Comparison of ENCODE assay signal across 9 mouse cellular contexts in genomic region chr7:100848744-100849143, GRCm38 (mm10). TPM values are rescaled to one million over a fixed set of nuclear protein-coding genes. Genes with fewer than 3 reads are reported as not detected.
DNase-seq lines count a peak whose midpoint lies in the region; ATAC-seq lines count a peak whose summit lies in the region.
"Had no signal": no experiment of that assay in that cellular context is flagged by ENCODE, and none has a peak within 500 bp of the region (broad histone marks: within the 10 kb centered on the region; RNA-seq: fewer than 3 reads in every experiment).

No protein-coding gene starts in this region.

- H3K9me3 ChIP-seq in liver, embryonic 11.5 days (ENCODE audit: control insufficient read depth, low read length), result no peaks in the 10 kb centered on the region
- no peaks in the 10 kb centered on the region for H3K9me3 ChIP-seq in liver, embryonic 12.5 days (replicated peaks)

- no peak overlapping the region for H3K4me3 ChIP-seq in liver, embryonic 11.5 days (ENCODE audit: low read depth, low read length)
- no peak overlapping the region for H3K4me3 ChIP-seq in liver, embryonic 12.5 days
- H3K4me3 ChIP-seq: erythroblast, embryonic 14.5 days had no signal

- H3K27me3 ChIP-seq in liver, embryonic 11.5 days (replicated peaks; ENCODE audit: control insufficient read depth, insufficient read depth, low read length), result no peaks in the 10 kb centered on the region
- H3K27me3 ChIP-seq in liver, embryonic 12.5 days (replicated peaks), result no peaks in the 10 kb centered on the region

- WGBS in liver, embryonic 11.5 days, result 49% methylated on average over 6 of the region's 6 CpGs
- 48% methylated on average over 6 of the region's 6 CpGs for WGBS in liver, embryonic 12.5 days (ENCODE audit: insufficient replicate concordance)

- H3K4me1 ChIP-seq in liver, embryonic 11.5 days (replicated peaks; ENCODE audit: control insufficient read depth, insufficient read depth, low read length), result peaks cover 43% of the 10 kb centered on the region
- peaks cover 73% of the 10 kb centered on the region for H3K4me1 ChIP-seq in liver, embryonic 12.5 days

- peak; percentile 78 for DNase-seq in liver
- DNase-seq in liver, embryonic 11.5 days (ENCODE audit: low spot score), result no peak
- peak; percentile 83 for DNase-seq in ZHBTc4 (ENCODE audit: low read depth, low spot score)
- peak; percentile 82 for DNase-seq in embryo, embryonic 10 days (ENCODE audit: low spot score)
- peak; percentile 82 for DNase-seq in kidney, adult 9 months
- DNase-seq in retina, postnatal 1 day, result peak; percentile 77
- DNase-seq in yolk sac, embryonic 10.5 days (ENCODE audit: low spot score), result peak; percentile 24

- H3K36me3 ChIP-seq in liver, embryonic 11.5 days (ENCODE audit: control insufficient read depth, insufficient read depth, low read length), result peaks cover 14% of the 10 kb centered on the region
- H3K36me3 ChIP-seq in liver, embryonic 12.5 days, result peaks cover 79% of the 10 kb centered on the region

- H3K27ac ChIP-seq in liver, embryonic 11.5 days (ENCODE audit: low read depth, low read length), result no peak overlapping the region
- 0 out of 2 replicates have a peak overlapping the region, but pooled peaks have one; percentile 43 for H3K27ac ChIP-seq in liver, embryonic 12.5 days

- no peak overlapping the region for H3K4me2 ChIP-seq in liver, embryonic 11.5 days
- no peak overlapping the region for H3K4me2 ChIP-seq in liver, embryonic 12.5 days

- no peak overlapping the region; the same call in 1 of the 2 replicates for H3K9ac ChIP-seq in liver, embryonic 11.5 days (ENCODE audit: low read depth, low read length)
- H3K9ac ChIP-seq in liver, embryonic 12.5 days, result no peak overlapping the region

- ATAC-seq in liver, embryonic 11.5 days (replicated peaks; ENCODE audit: low FRiP score), result no peak
- no peak for ATAC-seq in liver, embryonic 12.5 days

RNA-seq across cellular contexts. Expression of gene Relt, which starts 14.5 kb away (rescaled TPM):
- 14.6 and 17.0 TPM in 2 replicates for polyA plus RNA-seq in liver, embryonic 11.5 days (2014; fragmentation: Nextera tagmentation; extraction: Ambion mirVana)
- 17.8 and 18.2 TPM in 2 replicates for polyA plus RNA-seq in liver, embryonic 12.5 days (2016; fragmentation: Nextera tagmentation; extraction: Ambion mirVana)
